Mouse (Mus musculus) testis, adult 2 months (tissue): ENCODE measurements around the gene Vwa8.

Experiments used
- CTCF ChIP-seq: fragments of 200-500 bp; IDR thresholded peaks from 2 replicates; pipeline ENCODE4 v1.5.1; 2012; ENCODE audit warnings: low read depth, mild to moderate bottlenecking, inconsistent platforms, low read length, moderate library complexity; ENCODE audit not compliant: control insufficient read depth, insufficient read depth, insufficient replicate concordance
- POLR2A ChIP-seq: fragments of 200-500 bp; IDR thresholded peaks from 2 replicates; pipeline ENCODE4 v1.6.1; 2012; ENCODE audit warnings: low read depth, mild to moderate bottlenecking, inconsistent platforms, low read length, moderate library complexity; ENCODE audit not compliant: control insufficient read depth

- TF ChIP-seq POLR2A = no peak
- TF ChIP-seq CTCF = no peak
These were observed 269.6 kb downstream of the Vwa8 start for GRCm38 (mm10) chr14:79118457-79118856.
